Mouse (Mus musculus): ENCODE data around the gene Prrg2.

GRCm38 (mm10) chr7:45005321-45005992 is 57.0 kb downstream of the Prrg2 start:
- TF ChIP-seq CTCF (IDR thresholded peaks at IDR 0.05; ENCODE audit: control insufficient read depth, insufficient read depth, insufficient replicate concordance, low read depth, low read length): no peak
- no peak for TF ChIP-seq POLR2A (IDR thresholded peaks at IDR 0.05; ENCODE audit: control insufficient read depth, low read depth, low read length)

Measured in testis, adult 2 months (tissue).